Mouse (Mus musculus) embryo, embryonic 10 days (tissue): ENCODE results near the gene Gm10300.

ENCODE experiments used
- DNase-seq: peaks from one replicate; pipeline ENCODE4 v3.0.0-alpha.2; 2015; ENCODE audit warnings: low spot score

Gene Gm10300

GRCm38 (mm10) chr4:132074077-132074932, at the start of gene Gm10300:
Gene Gm10300, plus strand, starts transcription at chr4:132074697.
- peak; percentile 68 for DNase-seq

- DNase-seq = no peak
These were observed 49.2 kb upstream of the Gm10300 start for GRCm38 (mm10) chr4:132025264-132025663.

DNA sequence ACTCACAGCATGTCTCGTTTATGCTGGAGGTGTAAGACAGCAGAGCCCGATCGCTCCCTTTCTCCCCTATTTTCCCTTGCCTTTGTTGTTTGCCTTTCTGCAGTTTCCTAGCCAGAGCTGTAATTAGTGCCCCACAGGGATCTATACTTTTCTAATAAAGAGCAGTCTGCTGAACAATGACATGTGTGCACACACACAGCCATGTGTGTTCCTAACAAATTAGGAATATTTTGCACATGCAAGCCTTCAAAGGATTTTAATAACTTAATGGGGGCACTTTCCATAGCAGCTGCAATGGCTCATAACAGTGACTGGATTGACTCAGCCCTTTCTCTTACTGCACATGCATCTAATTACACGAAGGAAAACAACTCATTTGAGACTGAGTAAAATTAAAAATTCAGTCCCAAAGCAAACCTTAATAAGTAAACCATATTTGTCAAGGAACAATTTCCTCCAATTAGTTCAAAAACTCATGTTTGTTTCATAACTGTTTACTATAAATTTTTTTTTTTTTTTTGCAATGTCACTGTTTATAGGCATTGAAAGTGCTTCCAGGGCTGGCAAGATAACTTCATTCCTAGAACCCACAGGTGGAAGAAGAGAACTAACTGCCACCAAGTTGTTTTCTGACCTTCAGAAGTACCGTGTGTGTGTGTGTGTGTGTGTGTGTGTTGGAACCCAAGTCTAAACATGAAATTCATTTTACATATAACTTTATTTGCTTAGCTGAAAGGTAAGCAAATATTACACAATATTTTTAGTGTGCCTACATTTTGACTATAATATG, 48.6 kb upstream of the Gm10300 start:
- DNase-seq = no peak

- DNase-seq = no peak
These were observed 47.3 kb upstream of the Gm10300 start for GRCm38 (mm10) chr4:132027167-132027566.

- DNase-seq = no peak
These were observed 46.7 kb upstream of the Gm10300 start for GRCm38 (mm10) chr4:132027806-132028205.

DNA sequence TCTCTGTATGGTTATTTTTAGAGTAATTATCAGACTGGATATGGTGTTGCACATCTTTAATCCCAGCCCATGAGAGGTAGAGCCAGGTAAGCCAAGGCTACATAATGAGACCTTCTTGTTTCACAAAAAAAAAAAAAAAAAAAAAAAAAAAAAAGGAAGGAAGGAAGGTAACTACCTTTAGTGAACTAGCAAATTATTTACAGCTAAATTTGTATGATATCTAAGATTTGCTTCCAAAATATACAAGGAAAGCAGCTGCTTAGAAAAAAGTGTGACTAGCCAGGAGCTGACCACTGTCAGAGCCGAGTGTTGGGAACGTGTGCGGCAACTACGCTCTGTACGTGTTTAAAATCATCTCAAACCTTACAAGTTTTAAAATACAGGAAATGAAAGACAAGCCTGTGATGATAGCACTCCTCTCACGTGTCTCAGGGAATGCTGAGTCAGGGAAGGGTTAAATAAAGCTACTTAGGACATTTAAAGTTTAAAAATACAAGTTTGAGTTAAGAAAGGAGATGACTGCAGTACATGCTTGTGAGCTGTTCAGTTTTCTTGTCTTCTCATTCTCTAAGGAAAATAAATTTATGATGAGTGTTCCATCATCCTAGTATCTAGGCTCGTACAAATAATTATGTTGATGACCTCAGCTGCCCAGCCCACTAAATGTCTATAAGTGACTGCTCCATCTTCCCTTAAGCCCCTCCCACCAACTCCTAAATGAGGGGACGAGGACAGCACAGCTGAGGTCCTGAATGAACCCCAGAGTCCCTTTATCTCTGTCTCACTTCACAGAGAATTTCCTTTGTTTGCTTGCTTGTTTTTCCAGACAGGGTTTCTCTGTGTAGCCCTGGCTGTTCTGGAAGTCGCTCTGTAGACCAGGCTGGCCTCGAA, 44.4 kb upstream of the Gm10300 start:
- DNase-seq = no peak

- no peak for DNase-seq
These were observed 41.3 kb upstream of the Gm10300 start for GRCm38 (mm10) chr4:132033183-132033582.

- DNase-seq = no peak
These were observed 40.3 kb upstream of the Gm10300 start for GRCm38 (mm10) chr4:132034242-132034641.

GRCm38 (mm10) chr4:132037137-132037536, 37.4 kb upstream of the Gm10300 start:
- DNase-seq = no peak

DNA sequence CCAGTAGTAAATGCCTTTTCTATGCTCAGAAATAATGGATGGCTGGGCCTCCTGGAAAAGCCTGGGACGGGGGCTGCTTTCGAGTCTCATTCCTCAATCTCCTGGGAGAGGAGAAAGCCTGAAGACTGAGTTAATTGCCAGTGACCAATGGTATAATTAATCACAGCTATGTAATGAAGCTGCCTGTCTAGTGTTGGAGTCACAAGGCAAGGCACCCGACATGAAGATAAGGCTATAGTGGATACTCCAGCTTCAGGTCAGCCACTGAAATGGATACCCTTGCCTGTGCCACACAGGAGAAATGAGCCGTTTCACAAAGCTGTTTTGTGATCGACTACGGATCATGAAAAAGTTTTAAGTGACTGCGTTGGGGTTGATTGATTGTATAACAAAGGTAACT, 36.5 kb upstream of the Gm10300 start:
- DNase-seq = peak; percentile 26

DNA sequence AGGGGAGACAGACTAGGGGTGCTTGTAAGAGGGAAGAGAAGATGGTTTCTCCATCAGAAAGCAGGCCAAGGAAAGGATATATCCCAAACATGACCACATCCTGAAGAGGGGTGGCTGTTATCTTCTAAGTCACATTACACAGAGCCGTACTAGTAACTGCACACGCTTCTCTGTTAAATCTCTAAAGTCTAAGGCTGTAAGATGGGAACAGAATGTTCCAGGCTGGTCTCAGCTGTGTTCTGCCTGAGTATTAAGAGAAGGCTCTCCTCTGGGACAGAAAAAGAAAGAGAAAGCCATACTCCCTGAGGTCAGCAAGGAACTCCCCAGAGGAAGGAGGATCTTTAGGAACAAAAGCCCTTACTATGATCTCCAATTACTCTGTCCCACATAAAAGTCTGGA, 35.7 kb upstream of the Gm10300 start:
- no peak for DNase-seq

GRCm38 (mm10) chr4:132039521-132039920, 35.0 kb upstream of the Gm10300 start:
- DNase-seq = no peak

DNA sequence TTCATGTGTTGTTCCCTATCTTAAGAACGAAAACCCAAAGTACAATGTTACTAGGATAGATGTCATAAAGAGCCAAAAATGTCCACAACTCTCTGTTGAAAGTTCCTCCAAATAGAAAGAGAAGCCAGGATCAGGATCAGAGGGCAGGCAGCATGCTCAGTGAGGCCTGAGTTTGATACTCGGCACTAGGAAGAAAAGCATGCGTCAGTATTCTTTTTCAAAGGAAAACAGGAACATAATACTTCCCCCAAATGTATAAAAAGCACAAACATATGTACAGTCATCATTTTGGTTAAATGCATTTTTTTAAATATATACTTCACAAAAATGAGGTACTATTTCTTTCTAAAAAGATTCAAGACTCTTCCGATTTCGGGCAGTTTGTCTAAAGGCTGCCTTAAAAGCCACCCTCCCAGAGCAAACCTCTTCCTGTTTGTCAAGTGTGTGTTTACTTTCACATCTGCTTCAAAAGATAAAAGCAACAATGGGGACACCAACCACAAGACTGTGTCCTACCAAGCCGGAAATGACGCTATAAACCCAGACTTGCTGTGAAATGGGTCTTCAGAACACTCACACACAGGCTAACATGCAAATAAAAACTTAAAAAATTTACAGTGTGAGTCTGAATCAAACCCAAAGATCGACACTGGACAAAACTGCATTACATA, 34.4 kb upstream of the Gm10300 start:
- no peak for DNase-seq

GRCm38 (mm10) chr4:132041471-132042332, 32.8 kb upstream of the Gm10300 start:
- DNase-seq = no peak

DNA sequence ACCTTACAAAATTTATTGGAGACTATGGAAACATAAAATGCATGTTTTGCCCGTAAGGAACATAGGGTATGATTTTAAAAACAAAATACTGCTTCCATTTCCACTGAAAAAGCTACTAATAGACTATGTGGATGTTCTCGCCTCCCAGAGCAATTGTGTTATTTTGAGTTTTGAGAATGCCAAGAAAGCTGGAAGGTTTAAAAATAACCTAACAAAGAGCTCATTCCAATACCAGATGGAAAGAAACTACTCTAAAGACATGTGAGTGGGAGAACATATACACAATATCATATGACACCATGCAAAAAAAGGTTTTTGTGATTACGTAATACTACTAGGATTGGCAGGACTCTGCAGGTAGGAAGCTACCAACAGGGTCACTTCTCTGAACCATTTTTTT, 30.8 kb upstream of the Gm10300 start:
- no peak for DNase-seq

- DNase-seq = peak; percentile 82
These were observed 26.2 kb upstream of the Gm10300 start for GRCm38 (mm10) chr4:132048011-132048991.

GRCm38 (mm10) chr4:132048995-132049404, 25.5 kb upstream of the Gm10300 start:
- peak; percentile 94 for DNase-seq

DNA sequence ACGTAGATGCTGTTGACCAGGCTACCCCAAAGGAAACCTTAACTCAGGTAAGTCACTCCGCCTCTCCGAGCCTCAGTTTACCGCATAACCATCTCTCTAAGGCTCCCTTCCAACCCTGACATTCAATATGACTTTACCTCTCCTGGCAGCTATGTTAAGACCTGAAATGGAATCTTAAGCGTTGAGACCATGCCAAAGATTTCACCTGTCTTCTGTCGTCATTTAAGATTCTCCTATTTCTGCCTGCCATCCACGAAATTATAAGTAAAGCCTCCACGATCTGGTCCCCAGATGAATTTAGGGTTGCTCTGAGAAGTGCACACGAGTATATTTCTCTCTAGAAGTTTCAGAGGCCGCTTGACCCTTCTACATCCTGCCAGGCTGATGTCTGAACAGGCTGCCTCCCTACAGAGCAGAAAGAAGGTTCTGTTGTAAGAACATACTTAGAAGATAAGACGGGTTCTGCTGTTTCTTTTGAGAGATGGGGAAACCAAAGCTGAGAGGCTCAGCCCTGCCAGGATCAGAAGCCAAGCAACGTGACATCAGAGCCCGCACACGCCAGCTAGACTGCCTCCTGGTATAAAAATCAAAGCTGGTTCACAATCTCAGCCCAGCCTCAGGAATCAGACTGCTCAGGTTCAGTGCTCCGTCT, 24.8 kb upstream of the Gm10300 start:
- no peak for DNase-seq
